Mouse (Mus musculus): ENCODE data around the gene Ddx42.

- no peak for TF ChIP-seq CTCF (conservative IDR thresholded peaks at IDR 0.05; ENCODE audit: insufficient read depth, insufficient read length, low read depth, low read length)
- TF ChIP-seq POLR2A (IDR thresholded peaks at IDR 0.05; ENCODE audit: low read depth, low read length): no peak
Observed at GRCm38 (mm10) chr11:106273811-106274210, 57.1 kb downstream of the Ddx42 start.
